Mouse (Mus musculus) intestine, embryonic 15.5 days (tissue): ENCODE data around the gene Tra2a. TPM values are rescaled to one million over a fixed set of nuclear protein-coding genes. Genes with fewer than 3 reads are reported as not detected.
"Not testable (repeated sequence)": the region's sequence is repeated elsewhere in the genome, so short reads cannot be mapped to it uniquely, and the experiment has no call there.

Source experiments
- ATAC-seq: fragments of 200-750 bp; cut with Nextera tagmentation; 2 replicates; pipeline ENCODE4 v1.8.0; 2017; ENCODE audit warnings: moderate TSS enrichment, moderate library complexity
- H3K27ac ChIP-seq: fragments of 300-500 bp; sonication (generic); 2 replicates; pipeline ENCODE4 v1.5.1; 2015; ENCODE audit warnings: mild to moderate bottlenecking, inconsistent platforms
- H3K27me3 ChIP-seq: fragments of 300-500 bp; sonication (generic); replicated peaks from 2 replicates; pipeline ENCODE4 v1.6.1; 2015; ENCODE audit warnings: inconsistent platforms
- H3K36me3 ChIP-seq: fragments of 300-500 bp; sonication (generic); 2 replicates; pipeline ENCODE4 v1.6.1; 2015; ENCODE audit warnings: inconsistent platforms
- H3K4me1 ChIP-seq: fragments of 300-500 bp; sonication (generic); replicated peaks from 2 replicates; pipeline ENCODE4 v1.6.1; 2015; ENCODE audit warnings: inconsistent platforms
- H3K4me2 ChIP-seq: fragments of 300-500 bp; sonication (generic); replicated peaks from 2 replicates; pipeline ENCODE4 v1.6.1; 2015; ENCODE audit warnings: mild to moderate bottlenecking, inconsistent platforms
- H3K4me3 ChIP-seq: fragments of 300-500 bp; sonication (generic); replicated peaks from 2 replicates; pipeline ENCODE4 v1.5.1; 2015; ENCODE audit warnings: inconsistent platforms
- H3K9ac ChIP-seq: fragments of 300-500 bp; sonication (generic); 2 replicates; pipeline ENCODE4 v1.6.1; 2015; ENCODE audit warnings: inconsistent platforms
- H3K9me3 ChIP-seq: fragments of 300-500 bp; sonication (generic); 2 replicates; pipeline ENCODE4 v1.6.1; 2016; ENCODE audit warnings: inconsistent platforms
- WGBS: fragments of 180-500 bp; shearing (Covaris S2); methylation state at CpG from one replicate; pipeline ENCODE4 v1.1.7; 2015; 5-methylcytosine and 5-hydroxymethylcytosine counted together
- polyA plus RNA-seq: library from polyadenylated mRNA; unstranded; fragments of >200 nt; fragmentation: Nextera tagmentation; extraction: Ambion mirVana; gene quantifications from 2 replicates; pipeline ENCODE4 v1.2.1, GENCODE M21; 2015

Tra2a gene
- polyA plus RNA-seq: 81.4 and 82.9 TPM in 2 replicates

DNA sequence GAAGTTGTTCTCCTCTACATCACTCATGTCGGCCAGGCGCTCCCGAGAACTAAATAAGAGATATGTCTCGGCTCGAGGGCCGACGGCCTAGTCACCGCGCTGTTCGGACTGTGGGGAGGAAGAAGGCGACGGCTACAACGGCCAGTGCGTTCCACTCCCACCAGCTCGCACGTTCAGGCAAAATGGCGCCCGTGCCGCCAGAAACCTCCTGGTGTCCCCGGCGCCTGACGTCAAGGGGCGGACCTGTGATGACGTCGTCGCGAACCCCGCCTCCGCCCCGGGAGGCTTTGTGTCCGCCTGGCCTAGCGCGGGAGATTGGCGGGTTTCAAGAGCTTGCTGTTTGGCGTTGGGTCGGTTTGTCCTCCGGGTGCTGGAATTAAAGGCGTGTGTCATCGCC, at the start of gene Tra2a:
TSS of gene Tra2a (minus strand) at position 187 of the 397 bp plus-strand sequence.
- Histone ChIP-seq H3K9me3 (no peaks in the 10 kb centered on the region), H3K4me2 (peak within 1 kb of the TSS; percentile 61), H3K36me3 (no peaks in the 10 kb centered on the region), H3K4me3 (peak within 1 kb of the TSS; percentile 82), H3K27me3 (no peaks in the 10 kb centered on the region), H3K4me1 (peaks cover 16% of the 10 kb centered on the region; the same call in 1 of the 2 replicates), H3K9ac (peak within 1 kb of the TSS; percentile 100), H3K27ac (peak within 1 kb of the TSS; percentile 98)
- under 1% methylated on average over 39 of the region's 39 CpGs for WGBS
- peak; percentile 96 for ATAC-seq

DNA sequence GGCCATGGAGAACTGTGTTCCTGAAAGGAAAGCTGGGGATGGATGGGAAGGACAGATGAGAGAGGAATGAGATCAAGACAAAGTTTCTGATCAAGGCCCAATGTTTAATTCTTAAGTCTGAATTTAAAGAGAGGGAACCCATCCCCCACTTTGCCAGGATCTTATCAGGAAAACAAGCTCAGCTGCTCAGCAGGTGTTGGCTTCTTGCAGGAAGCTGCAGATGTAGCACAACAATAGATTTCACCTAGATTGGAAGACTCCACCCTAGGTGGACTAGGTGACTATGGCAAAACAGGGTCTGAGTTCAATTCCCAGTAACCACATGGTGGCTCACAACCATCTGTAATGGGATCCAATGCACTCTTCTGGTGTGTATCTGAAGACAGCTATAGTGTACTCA, 34.5 kb upstream of the Tra2a start:
- Histone ChIP-seq H3K9ac (no peak overlapping the region), H3K27ac (no peak overlapping the region), H3K9me3 (no peaks in the 10 kb centered on the region), H3K4me1 (no peaks in the 10 kb centered on the region), H3K27me3 (no peaks in the 10 kb centered on the region), H3K4me2 (no peak overlapping the region), H3K4me3 (no peak overlapping the region), H3K36me3 (no peaks in the 10 kb centered on the region)
- no peak for ATAC-seq

DNA sequence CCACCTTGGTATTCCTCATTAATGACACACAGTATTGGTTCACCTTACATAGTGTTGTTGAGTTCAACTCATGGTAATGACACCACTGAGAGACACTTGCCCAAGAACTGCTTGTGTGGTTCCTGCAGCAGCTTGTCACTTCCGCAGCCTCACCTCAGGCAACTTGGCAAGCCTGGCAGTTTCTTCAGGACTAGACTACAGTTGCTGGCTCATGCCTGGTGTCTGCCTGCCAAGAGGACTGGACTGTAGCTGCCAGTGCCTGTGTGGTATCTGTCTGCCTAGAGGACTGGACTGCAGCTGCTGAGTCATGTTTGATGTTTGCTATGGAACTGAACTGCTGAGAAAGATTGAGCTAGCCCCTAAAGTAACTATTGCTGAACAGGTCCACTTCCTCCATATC, 18.3 kb upstream of the Tra2a start:
- no peak overlapping the region for H3K4me2 ChIP-seq
- ATAC-seq: no peak
- no peaks in the 10 kb centered on the region for H3K4me1 ChIP-seq
- H3K36me3 ChIP-seq: no peaks in the 10 kb centered on the region
- no peaks in the 10 kb centered on the region for H3K27me3 ChIP-seq
- 86% methylated on average over 1 of the region's 1 CpGs for WGBS
- H3K9ac ChIP-seq: no peak overlapping the region
- no peaks in the 10 kb centered on the region for H3K9me3 ChIP-seq
- H3K27ac ChIP-seq: no peak overlapping the region
- no peak overlapping the region for H3K4me3 ChIP-seq

DNA sequence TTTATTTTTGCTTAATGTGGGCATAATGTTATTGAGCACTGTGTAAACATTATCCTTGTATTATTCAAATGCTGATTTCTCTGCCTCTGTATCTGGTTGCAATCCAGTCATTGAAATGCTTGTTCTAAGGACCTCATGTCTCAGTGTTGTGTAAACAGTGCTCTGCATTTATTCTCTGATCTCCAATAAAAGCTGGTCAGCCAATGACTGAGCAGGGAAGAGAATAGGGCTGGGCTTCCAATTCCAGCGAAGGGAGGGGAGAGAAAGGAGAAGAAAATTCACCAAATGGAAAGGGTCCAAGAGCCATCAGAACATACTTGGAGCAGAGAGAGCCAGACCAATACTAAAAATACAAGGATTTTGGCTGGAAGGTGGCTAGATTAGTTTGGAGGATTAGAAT, 17.1 kb upstream of the Tra2a start:
- Histone ChIP-seq H3K4me2 (no peak overlapping the region), H3K27ac (no peak overlapping the region), H3K9ac (no peak overlapping the region), H3K36me3 (no peaks in the 10 kb centered on the region), H3K9me3 (no peaks in the 10 kb centered on the region), H3K4me1 (no peaks in the 10 kb centered on the region), H3K4me3 (no peak overlapping the region), H3K27me3 (no peaks in the 10 kb centered on the region)
- no peak for ATAC-seq
- WGBS: 36% methylated on average over 1 of the region's 1 CpGs

DNA sequence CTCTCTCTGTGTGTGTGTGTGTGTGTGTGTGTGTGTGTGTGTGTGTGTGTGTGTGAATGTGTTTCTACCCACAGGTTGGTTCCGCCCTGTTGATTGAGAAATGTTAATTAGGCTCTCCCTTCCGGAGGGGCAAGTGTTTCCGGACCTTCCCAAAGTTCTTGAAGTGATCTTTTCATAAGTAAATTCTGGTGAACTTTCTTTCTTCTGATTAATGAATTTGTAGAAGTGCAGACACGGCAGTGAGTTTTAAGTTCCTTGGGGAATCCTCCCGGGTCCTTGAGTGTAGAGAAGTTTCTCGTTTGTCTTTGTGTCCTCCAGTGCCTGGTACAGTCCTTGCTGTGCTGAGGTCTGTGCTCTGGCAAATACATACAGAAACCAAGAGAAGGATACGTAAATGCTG, 11.5 kb upstream of the Tra2a start:
- Histone ChIP-seq H3K27me3 (no peaks in the 10 kb centered on the region), H3K9me3 (no peaks in the 10 kb centered on the region), H3K4me3 (no peak overlapping the region), H3K4me2 (no peak overlapping the region), H3K27ac (no peak overlapping the region), H3K36me3 (no peaks in the 10 kb centered on the region), H3K9ac (no peak overlapping the region), H3K4me1 (no peaks in the 10 kb centered on the region)
- 79% methylated on average over 7 of the region's 7 CpGs for WGBS
- no peak for ATAC-seq

DNA sequence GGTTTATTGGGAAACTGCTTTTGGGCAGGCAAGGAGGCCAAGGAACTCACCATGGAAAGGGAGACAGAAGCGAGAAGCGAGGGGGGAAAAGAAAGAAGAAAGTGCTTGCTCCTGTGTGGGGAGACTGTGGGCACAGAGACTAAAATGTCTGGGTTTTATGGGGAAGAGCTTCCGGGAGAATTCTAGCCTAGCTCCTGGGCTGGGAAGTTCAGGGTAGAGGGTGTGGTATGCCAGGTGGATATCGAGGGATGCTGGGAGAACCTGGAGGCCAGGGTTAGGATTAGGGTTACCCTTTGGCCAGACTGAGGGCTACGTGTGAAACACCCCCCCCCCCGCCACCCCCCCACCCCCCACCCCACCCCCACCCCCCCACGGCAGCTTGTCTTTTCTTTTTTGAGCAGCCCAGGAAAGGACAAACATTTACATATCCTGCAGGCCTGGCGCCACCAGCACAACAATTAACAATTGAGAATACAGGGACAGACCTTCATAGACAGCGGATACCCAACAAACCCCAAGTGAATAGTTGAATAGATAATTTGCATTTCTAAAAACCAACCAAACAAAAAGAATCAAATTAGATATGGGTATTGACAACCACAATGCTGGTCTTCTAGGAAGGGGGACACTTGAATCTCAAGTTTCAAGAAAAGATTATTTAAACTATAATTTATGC, 10.7 kb upstream of the Tra2a start:
- H3K36me3 ChIP-seq: no peaks in the 10 kb centered on the region
- no peaks in the 10 kb centered on the region for H3K9me3 ChIP-seq
- H3K4me1 ChIP-seq: no peaks in the 10 kb centered on the region
- no peak overlapping the region for H3K4me2 ChIP-seq
- no peak overlapping the region for H3K4me3 ChIP-seq
- no peak for ATAC-seq
- no peak overlapping the region for H3K9ac ChIP-seq
- H3K27me3 ChIP-seq: no peaks in the 10 kb centered on the region
- WGBS: 75% methylated on average over 7 of the region's 9 CpGs
- H3K27ac ChIP-seq: no peak overlapping the region

DNA sequence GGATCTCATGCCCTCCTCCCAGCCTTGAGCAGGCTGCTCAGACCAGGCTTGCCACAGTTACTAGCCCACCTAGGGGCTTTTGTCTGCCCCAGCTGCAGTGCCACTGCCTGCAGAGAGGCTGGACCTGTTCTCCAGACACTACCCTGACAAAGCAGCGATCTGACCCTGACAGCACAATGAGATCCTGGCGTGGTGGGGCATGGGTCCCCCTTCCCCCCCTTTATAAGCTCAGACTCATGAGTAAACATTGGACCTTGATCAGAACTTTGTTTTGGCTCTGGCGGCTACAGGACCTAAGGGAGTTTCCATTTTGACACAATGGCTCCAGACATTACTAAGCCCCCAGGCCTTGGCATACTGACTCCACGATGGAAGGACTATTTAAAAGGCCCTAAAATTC, 10.1 kb upstream of the Tra2a start:
- H3K4me1 ChIP-seq: no peaks in the 10 kb centered on the region
- H3K36me3 ChIP-seq: no peaks in the 10 kb centered on the region
- no peaks in the 10 kb centered on the region for H3K27me3 ChIP-seq
- H3K4me3 ChIP-seq: no peak overlapping the region
- H3K9ac ChIP-seq: no peak overlapping the region
- no peak overlapping the region for H3K27ac ChIP-seq
- no peak overlapping the region for H3K4me2 ChIP-seq
- no peaks in the 10 kb centered on the region for H3K9me3 ChIP-seq
- no peak for ATAC-seq
- 32% methylated on average over 4 of the region's 4 CpGs for WGBS

DNA sequence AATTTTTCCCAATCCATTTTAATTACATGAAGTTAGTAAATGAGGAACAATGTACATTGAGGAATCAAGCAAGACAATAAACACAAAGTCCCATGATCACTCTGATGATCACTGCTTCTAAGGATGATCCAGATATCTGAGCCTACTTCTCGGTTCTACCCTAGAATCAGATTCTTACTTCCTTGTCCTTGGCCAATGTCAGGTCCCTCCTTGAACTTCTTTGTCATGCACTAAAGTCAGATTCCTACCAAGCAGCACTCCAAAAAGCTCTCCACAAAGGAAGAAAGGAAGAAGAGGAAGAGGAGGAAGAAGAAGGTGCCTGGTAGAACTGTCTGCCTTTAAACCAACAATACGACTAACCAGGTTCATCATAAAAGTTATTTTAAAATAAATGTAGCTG, 9.0 kb upstream of the Tra2a start:
- H3K27ac ChIP-seq: no peak overlapping the region

DNA sequence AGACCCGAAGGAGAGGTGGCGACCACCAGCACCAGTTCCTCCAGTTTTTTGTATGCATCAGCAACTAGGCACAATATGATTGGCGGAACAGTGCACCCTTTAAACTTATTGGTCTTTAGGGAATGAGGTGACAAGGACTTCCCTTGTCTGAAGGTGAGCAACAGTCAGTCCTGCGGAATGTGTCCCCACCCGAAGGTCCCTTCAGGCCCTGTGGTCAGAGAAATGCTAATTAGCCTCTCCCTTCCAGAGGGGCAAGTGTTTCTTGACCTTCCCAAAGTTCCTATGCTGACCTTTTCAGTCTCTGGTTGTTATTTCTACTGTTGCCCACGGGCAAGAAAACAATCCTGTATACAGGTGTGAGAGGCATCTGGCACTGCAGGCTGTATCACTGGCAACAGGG, 8.0 kb upstream of the Tra2a start:
- no peak for ATAC-seq
- Histone ChIP-seq H3K4me2 (no peak overlapping the region), H3K36me3 (no peaks in the 10 kb centered on the region), H3K4me1 (no peaks in the 10 kb centered on the region), H3K27me3 (no peaks in the 10 kb centered on the region), H3K9ac (no peak overlapping the region), H3K4me3 (no peak overlapping the region), H3K9me3 (no peaks in the 10 kb centered on the region), H3K27ac (no peak overlapping the region)
- 81% methylated on average over 6 of the region's 6 CpGs for WGBS

More for the DNA sequence above, 9.0 kb upstream of the Tra2a start:
- Histone ChIP-seq H3K36me3 (no peaks in the 10 kb centered on the region), H3K4me2 (no peak overlapping the region), H3K9me3 (no peaks in the 10 kb centered on the region), H3K4me3 (no peak overlapping the region), H3K27me3 (no peaks in the 10 kb centered on the region), H3K4me1 (no peaks in the 10 kb centered on the region), H3K9ac (no peak overlapping the region)
- WGBS: 89% methylated on average over 2 of the region's 2 CpGs
- no peak for ATAC-seq

DNA sequence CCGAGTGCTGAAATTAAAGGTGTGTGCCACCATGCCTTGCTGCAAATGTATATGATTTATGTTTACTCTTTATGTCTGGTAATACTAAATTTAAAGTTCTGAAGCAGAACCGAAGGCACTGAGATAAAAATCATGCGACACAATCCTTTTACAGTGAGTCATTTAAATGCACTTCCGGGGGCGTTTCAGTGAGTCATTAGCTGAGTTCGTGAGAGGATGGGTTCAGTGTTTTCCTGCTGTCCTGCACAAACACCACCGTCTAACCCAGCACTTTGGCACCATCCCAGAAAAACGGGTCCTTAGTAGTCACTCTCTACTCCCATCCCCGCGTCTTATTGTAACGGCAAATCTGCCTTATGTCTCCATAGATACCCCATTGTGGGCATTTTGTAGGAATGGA, 6.1 kb upstream of the Tra2a start:
- Histone ChIP-seq H3K36me3 (no peaks in the 10 kb centered on the region), H3K9me3 (no peaks in the 10 kb centered on the region), H3K27ac (no peak overlapping the region), H3K27me3 (no peaks in the 10 kb centered on the region), H3K4me2 (no peak overlapping the region), H3K9ac (no peak overlapping the region), H3K4me1 (no peaks in the 10 kb centered on the region), H3K4me3 (no peak overlapping the region)
- ATAC-seq: no peak
- WGBS: 60% methylated on average over 11 of the region's 11 CpGs

DNA sequence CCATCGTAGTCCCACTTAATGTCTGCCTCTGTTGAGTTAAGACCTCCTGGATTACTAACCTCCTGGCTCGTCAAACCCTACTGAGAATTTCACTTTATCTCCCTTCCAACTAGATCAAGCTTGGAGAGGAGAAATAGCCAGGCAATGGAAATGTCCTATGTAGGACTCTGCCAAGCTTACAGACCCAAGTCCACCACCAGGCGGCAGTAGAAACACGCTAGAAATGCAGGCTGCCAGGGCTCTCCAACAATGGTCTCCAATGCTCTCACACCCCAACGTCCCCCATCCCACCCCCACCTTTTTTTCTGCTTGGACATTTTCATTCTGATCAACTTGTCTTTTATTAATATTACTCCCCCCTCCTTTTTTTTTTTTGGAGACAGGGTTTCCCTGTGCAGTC, 5.4 kb upstream of the Tra2a start:
- WGBS: 25% methylated on average over 5 of the region's 5 CpGs
- Histone ChIP-seq H3K4me3 (no peak overlapping the region), H3K36me3 (no peaks in the 10 kb centered on the region), H3K4me1 (no peaks in the 10 kb centered on the region), H3K9ac (no peak overlapping the region), H3K9me3 (no peaks in the 10 kb centered on the region), H3K4me2 (no peak overlapping the region), H3K27me3 (no peaks in the 10 kb centered on the region), H3K27ac (no peak overlapping the region)
- peak; percentile 70; the same call in 1 of the 2 replicates for ATAC-seq

DNA sequence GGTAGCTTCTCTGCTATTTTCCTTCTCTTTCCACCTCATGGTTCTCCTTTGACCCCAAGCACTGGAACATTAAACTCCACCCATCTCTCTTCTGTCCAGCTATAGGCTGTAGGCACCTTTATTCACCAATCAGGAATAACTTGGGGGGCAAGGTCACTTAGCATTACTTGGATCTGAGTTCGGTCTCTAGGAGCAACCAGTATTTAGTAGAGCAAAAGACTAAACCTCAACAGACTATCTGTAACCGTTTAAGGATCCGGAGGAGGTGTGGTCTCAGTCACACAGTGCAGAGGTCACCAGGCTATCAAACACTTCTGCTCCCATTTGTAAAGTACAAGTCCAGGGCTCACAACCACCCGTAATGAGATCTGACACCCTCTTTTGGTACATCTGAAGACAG, 3.9 kb upstream of the Tra2a start:
- Histone ChIP-seq H3K9me3 (no peaks in the 10 kb centered on the region), H3K27ac (no peak overlapping the region), H3K9ac (no peak overlapping the region), H3K4me1 (no peaks in the 10 kb centered on the region), H3K36me3 (no peaks in the 10 kb centered on the region), H3K27me3 (no peaks in the 10 kb centered on the region), H3K4me3 (no peak overlapping the region), H3K4me2 (no peak overlapping the region)
- ATAC-seq: no peak
- 55% methylated on average over 4 of the region's 4 CpGs for WGBS

DNA sequence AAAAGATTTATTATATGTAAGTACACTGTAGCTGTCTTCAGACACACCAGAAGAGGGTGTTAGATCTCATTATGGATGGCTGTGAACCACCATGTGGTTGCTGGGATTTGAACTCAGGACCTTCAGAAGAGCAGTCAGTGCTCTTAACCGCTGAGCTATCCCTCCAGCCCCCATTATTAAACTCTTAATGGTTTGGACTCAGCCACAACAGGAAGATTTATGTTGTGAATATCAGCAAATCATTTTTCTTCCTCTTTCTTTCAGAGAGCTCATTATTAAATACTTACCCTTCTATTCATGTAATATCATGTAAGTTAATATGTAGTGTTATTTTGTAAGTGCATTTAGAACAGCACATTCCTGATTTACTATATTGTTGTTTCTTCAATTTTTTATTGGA, 1.4 kb upstream of the Tra2a start:
- 94% methylated on average over 1 of the region's 1 CpGs for WGBS
- H3K27ac ChIP-seq, ATAC-seq, H3K9ac ChIP-seq, H3K36me3 ChIP-seq, H3K27me3 ChIP-seq, H3K4me2 ChIP-seq, H3K9me3 ChIP-seq, H3K4me3 ChIP-seq, H3K4me1 ChIP-seq: not testable (repeated sequence)
